Mouse (Mus musculus): ENCODE measurements around the gene Aven. TPM values are rescaled to one million over a fixed set of nuclear protein-coding genes. Genes with fewer than 3 reads are reported as not detected.
A peak's percentile ranks its signal among the peaks of the same experiment; 100 is the strongest.

Gene Aven
- total RNA-seq, 2 experiments from 2014 or later, result 13.7 to 14.4 TPM

DNA sequence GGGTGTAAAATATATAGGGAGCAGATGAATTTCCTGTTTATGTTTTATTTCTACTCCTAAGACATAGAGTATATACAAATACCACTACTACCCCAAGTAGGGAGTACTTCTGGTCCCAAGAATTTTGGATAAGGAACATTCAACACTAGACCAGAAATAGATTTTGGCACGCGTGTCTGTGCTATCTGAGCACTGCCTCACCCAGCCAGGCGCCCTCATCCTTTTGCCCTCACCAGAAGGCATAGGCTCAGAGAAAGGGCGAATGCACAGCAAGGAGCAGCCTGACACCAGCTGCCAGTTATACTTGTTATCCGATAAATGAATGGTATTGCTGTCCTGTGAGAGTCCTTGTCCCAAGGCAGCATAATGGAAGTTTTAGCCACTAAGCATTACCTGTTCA is 144.4 kb downstream of the Aven start:
- DNase-seq (ENCODE audit: low spot score in 2 of 2), result no peak

DNA sequence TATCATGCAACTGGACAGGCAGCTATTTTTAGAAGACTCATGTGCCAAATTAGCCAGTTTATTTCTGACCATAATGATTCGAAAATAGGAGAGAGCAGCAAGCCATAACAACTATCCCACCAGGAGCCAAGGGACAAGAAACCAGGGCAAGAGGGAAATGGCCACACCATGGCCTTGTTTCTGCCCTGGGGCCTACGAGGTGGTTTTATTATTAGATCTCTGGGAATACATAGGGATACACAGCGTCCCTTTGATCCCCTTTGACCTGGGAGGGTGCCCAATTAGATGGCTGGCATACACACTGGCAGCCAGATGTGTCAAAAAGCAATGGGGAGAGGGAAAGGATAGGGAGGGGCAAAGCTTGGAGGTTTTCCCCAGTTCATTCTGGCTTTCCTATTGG is 161.1 kb downstream of the Aven start:
- no peak for DNase-seq (ENCODE audit: low spot score in 2 of 2)

DNA sequence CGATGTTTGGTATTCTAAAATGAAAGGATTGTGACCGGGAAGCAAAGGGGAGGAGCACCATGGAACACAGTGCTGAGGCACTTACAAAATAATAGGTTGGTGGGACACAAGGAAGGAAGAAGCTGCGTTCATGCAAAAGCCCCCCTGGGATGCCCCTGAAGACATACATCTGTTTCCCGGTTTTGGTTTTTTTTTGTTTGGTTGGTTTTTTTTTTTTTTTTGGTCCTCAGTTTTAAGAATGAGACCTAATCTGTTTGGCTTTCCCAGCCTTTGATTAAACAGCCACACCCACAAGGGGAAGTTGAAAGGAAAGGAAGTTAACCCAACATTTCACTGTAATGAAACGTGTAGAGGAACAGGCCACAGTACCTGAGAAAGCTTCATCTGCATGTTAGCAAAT is 163.4 kb downstream of the Aven start:
- no peak for DNase-seq (ENCODE audit: low spot score in 2 of 2)

- no peak for DNase-seq (ENCODE audit: low spot score in 2 of 2)
Measured at GRCm38 (mm10) chr2:112669461-112669860, 176.7 kb downstream of the Aven start.

DNA sequence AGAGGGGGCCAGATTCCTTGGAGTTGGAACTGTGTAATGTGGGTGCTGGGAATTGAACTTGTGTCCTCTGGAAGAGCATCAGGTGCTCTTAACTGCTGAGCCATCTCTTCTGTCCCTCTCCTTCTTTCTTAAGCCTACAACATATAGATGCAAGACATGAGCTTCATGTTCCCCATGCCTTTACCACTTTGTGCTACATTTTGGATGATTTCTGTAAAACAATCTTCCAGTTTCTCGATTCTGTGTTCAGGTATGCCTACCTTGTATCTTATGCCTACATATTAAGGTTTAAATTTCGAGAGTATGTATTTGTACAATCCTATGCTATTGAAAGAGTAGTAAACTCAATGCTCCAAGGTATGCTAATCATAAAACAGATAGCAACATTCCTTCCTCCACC is 183.4 kb downstream of the Aven start:
- DNase-seq (ENCODE audit: low spot score in 2 of 2), result no peak

GRCm38 (mm10) chr2:112676721-112677120 is 184.0 kb downstream of the Aven start:
- DNase-seq (ENCODE audit: low spot score in 2 of 2), result peak in 1 of 2 experiments; percentile 20

DNA sequence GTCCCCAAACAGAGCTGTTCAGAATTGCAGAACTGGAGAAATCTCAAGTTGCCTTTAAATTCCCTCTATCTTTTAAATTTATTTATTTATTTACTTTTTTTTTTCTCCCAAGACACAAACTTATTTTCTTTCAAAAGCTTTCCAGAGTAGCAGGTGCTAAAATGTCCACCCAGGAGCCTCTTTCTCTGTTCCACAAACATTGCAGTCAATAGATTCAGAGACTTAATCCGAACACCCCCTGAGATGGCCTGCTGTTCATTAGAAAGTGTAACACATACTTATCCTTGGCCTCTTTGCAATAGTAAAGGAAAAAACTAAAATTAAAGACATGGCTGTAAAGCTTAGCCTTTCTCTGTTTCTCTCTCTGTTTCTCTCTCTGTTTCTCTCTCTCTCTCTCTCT is 184.5 kb downstream of the Aven start:
- no peak for DNase-seq (ENCODE audit: low spot score in 2 of 2)

DNA sequence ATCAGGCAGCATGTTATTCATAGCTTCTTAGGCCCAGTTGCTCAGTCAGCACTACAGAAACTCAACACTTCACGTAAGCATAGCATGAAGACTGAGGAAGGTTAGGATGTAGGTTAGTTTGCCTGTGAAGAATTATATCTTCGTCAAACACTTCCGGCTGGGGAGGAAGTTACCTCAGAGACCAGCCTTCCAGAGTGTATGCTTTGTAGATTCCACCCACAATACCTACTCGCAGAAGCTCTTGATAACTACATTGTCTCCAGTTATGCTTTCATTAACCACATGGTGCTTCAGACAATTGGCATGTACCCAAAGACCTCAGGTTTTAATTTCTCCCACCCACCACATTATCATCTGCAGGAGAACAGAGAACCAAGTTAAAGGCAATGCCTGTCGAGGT is 189.1 kb downstream of the Aven start:
- no peak for DNase-seq (ENCODE audit: low spot score in 2 of 2)

Small RNA genes within 50 kb of the gene (microRNA-seq; reads per million reads assigned to microRNA genes)
- not detected for gene Gm44374

Other genes with a start within 250 kb of the Aven start
- not detected for gene Nutm1, start 233.7 kb upstream of the Aven start, total RNA-seq (2021)
- gene Nop10, start 231.0 kb upstream of the Aven start, total RNA-seq (2021), result 10 to 100 TPM; 51.2 to 52.0 TPM
- 10 to 100 TPM; 41.1 to 50.6 TPM for gene Slc12a6, start 227.1 kb upstream of the Aven start, total RNA-seq (2021)
- not detected for gene Gm21985, start 226.7 kb upstream of the Aven start, total RNA-seq (2021)
- 10 to 100 TPM; 65.4 to 71.6 TPM for gene Emc4, start 124.9 kb upstream of the Aven start, total RNA-seq (2021)
- 10 to 100 TPM; 14.7 to 15.5 TPM for gene Katnbl1, start 113.8 kb upstream of the Aven start, total RNA-seq (2021)
- 10 to 100 TPM; 15.1 to 16.7 TPM for gene Emc7, start 38.0 kb upstream of the Aven start, total RNA-seq (2021)
- gene Chrm5, start 12.2 kb upstream of the Aven start, total RNA-seq (2021), result not detected